Mouse (Mus musculus): Measurements from ENCODE around the gene Ubqln1. TPM values are rescaled to one million over a fixed set of nuclear protein-coding genes. Genes with fewer than 3 reads are reported as not detected.

The Ubqln1 gene
- total and polyA plus RNA-seq, 3 experiments, result 68.6 to 146 TPM; not detected in 1

DNA sequence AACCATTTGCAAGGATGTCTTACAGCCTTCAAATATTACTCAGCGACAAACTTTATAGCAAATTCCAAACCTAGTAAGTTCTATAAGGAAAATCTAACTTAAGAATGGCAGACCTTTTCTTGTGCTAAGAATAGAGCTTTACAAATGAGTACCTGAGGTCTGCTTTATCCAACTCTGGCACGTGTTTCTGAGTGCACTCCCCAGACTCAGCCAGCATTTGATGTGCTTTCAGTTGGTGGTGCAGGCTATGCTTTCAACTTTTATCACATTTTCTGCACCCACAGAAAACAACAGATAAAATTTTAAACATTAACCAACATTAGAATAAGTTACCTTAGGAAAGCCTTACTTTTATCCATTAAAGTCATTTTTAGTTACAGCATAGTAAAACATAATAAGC is 2.9 kb downstream of the Ubqln1 start:
- Histone ChIP-seq H3K36me3 (ENCODE audit: control insufficient read depth in 1 of 2, insufficient read depth in 2 of 2, low read length in 2 of 2) (peaks cover 4 to 37% of the 10 kb centered on the region in 2 experiments), H3K4me3 (ENCODE audit: control insufficient read depth in 1 of 2, insufficient read depth in 1 of 2, low read depth in 2 of 2, low read length in 2 of 2) (no peak overlapping the region), H3K4me1 (ENCODE audit: control insufficient read depth in 1 of 2, insufficient read depth in 2 of 2, low read length in 2 of 2) (peaks cover 14 to 16% of the 10 kb centered on the region in 2 experiments), H3K9ac (ENCODE audit: control insufficient read depth, low read depth, low read length, poor library complexity, severe bottlenecking) (no peak overlapping the region), H3K9me3 (replicated peaks; ENCODE audit: insufficient read depth, low read length) (no peaks in the 10 kb centered on the region), H3K79me2 (ENCODE audit: control insufficient read depth, insufficient read depth, low read length, poor library complexity) (peaks cover 75% of the 10 kb centered on the region), H3K27me3 (ENCODE audit: control insufficient read depth in 1 of 2, insufficient read depth in 2 of 2, low read length in 2 of 2) (no peaks in the 10 kb centered on the region), H3K27ac (ENCODE audit: control insufficient read depth, low read depth, low read length) (no peak overlapping the region)
- TF ChIP-seq CTCF (IDR thresholded peaks at IDR 0.05 in 2 of 3, conservative IDR thresholded peaks at IDR 0.05 in 1 of 3; ENCODE audit: control insufficient read depth in 1 of 3, insufficient read depth in 1 of 3, low read depth in 2 of 3, low read length in 3 of 3, poor library complexity in 1 of 3, severe bottlenecking in 1 of 3) (no peak), POLR2A (IDR thresholded peaks at IDR 0.05; ENCODE audit: control insufficient read depth in 1 of 2, insufficient read depth in 1 of 2, low read depth in 1 of 2, low read length in 2 of 2, poor library complexity in 1 of 2) (no peak), BHLHE40 (IDR thresholded peaks at IDR 0.05; ENCODE audit: borderline replicate concordance, low read depth, low read length) (peak; percentile 72), MYB (IDR thresholded peaks at IDR 0.05; ENCODE audit: low read depth, low read length) (no peak), TAL1 (IDR thresholded peaks at IDR 0.05; ENCODE audit: low read length) (no peak), GATA1 (IDR thresholded peaks at IDR 0.05; ENCODE audit: low read depth, low read length) (no peak), GABPA (IDR thresholded peaks at IDR 0.05; ENCODE audit: low read depth, low read length) (no peak), ZMIZ1 (IDR thresholded peaks at IDR 0.05; ENCODE audit: low read depth, low read length) (no peak), JUND (IDR thresholded peaks at IDR 0.05; ENCODE audit: low read depth, low read length) (no peak), CHD1 (IDR thresholded peaks at IDR 0.05; ENCODE audit: low read depth, low read length) (no peak), SMC3 (IDR thresholded peaks at IDR 0.05; ENCODE audit: low read depth, low read length) (no peak), SIN3A (IDR thresholded peaks at IDR 0.05; ENCODE audit: low read length) (peak; percentile 27; the same call in 1 of the 2 replicates), EP300 (IDR thresholded peaks at IDR 0.05; ENCODE audit: low read depth in 1 of 2, low read length in 2 of 2) (no peak), MAFK (IDR thresholded peaks at IDR 0.05; ENCODE audit: borderline replicate concordance, low read depth, low read length) (no peak), ETS1 (IDR thresholded peaks at IDR 0.05; ENCODE audit: low read depth, low read length) (no peak), ZNF384 (IDR thresholded peaks at IDR 0.05; ENCODE audit: low read depth, low read length) (no peak), TBP (IDR thresholded peaks at IDR 0.05; ENCODE audit: low read depth, low read length) (no peak), KAT2A (conservative IDR thresholded peaks at IDR 0.05; ENCODE audit: low read depth, low read length) (no peak), MXI1 (IDR thresholded peaks at IDR 0.05; ENCODE audit: low read depth, low read length) (peak; percentile 90), USF1 (IDR thresholded peaks at IDR 0.05; ENCODE audit: low read depth, low read length) (peak; percentile 32; the same call in 1 of the 2 replicates), ELF1 (IDR thresholded peaks at IDR 0.05; ENCODE audit: low read depth, low read length) (no peak), MEF2A (IDR thresholded peaks at IDR 0.05; ENCODE audit: extremely low read depth, insufficient replicate concordance, low read depth, low read length, poor library complexity, severe bottlenecking) (no peak), MAZ (IDR thresholded peaks at IDR 0.05; ENCODE audit: low read depth, low read length) (no peak), POLR2AphosphoS2 (IDR thresholded peaks at IDR 0.05; ENCODE audit: low read length) (no peak), TCF12 (IDR thresholded peaks at IDR 0.05; ENCODE audit: low read depth, low read length) (no peak), USF2 (IDR thresholded peaks at IDR 0.05; ENCODE audit: borderline replicate concordance in 1 of 2, insufficient read depth in 1 of 2, low read depth in 1 of 2, low read length in 2 of 2) (no peak), NELFE (IDR thresholded peaks at IDR 0.05; ENCODE audit: low read depth, low read length) (no peak)
- no peak for DNase-seq (ENCODE audit: low read depth, low spot score)
